Mouse (Mus musculus) adrenal gland, adult 2 months (tissue): ENCODE results near the gene Dpp4. TPM values are rescaled to one million over a fixed set of nuclear protein-coding genes. Genes with fewer than 3 reads are reported as not detected.

Source experiments
- DNase-seq: peaks from one replicate; pipeline ENCODE4 v3.0.0; 2021
- polyA plus RNA-seq: library from polyadenylated mRNA; depleted of rRNA; stranded (reverse); fragments of >200 nt; gene quantifications from 2 replicates; pipeline ENCODE4 v1.2.3, GENCODE M21; 2012; rRNA removed
- total RNA-seq, 2 experiments: library from RNA; stranded (reverse); gene quantifications; 2 replicates each; pipeline ENCODE4 v1.2.3; 2021

Dpp4 gene
- total and polyA plus RNA-seq, 3 experiments: 0.31 to 3.5 (median 3.1) TPM

GRCm38 (mm10) chr2:62306978-62307377 lies 105.1 kb downstream of the Dpp4 start:
- no peak for DNase-seq

- no peak for DNase-seq
Observed at GRCm38 (mm10) chr2:62301716-62302115, 110.3 kb downstream of the Dpp4 start.

GRCm38 (mm10) chr2:62293846-62294245 lies 118.2 kb downstream of the Dpp4 start:
- no peak for DNase-seq

DNA sequence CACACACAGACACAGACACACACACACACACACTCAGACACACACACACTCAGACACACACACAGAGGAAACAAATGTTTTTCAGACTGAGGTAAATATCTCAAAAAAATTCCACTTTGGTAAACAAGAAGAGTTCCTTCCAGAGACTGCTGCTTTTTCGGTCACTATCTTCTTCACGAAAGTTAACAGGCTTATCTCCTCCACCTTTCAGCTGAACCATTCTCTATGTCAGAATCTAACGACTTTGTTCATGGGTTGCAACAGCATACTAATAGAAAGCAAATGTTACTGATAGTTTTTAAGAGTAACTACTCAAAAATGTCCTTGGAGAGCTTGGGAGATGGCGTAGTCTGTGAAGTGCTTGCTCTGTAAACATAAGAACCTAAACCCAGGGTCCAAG lies 124.5 kb downstream of the Dpp4 start:
- DNase-seq: no peak

GRCm38 (mm10) chr2:62285847-62286246 lies 126.2 kb downstream of the Dpp4 start:
- no peak for DNase-seq

DNA sequence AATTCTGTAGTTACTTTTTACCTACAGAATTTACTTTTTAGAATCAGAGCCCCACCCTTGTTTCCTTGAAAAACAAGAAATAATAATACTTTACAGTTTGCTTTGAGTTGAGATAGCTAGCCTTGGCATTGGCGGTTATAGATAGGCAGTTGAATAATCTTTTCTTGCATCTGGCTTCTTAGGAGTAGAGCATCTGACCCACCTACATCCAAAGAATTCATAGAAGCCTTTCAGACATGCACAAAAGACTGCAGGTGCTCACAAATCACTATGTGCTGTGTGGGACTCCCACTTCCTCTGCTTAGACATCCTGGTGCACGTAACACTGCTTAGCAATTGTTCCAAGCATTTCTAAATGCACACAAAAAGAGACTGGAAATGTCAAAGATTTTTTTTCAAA lies 127.0 kb downstream of the Dpp4 start:
- no peak for DNase-seq

Other genes starting within 250 kb of the Dpp4 start
- gene Gcg, start 71.4 kb upstream of the Dpp4 start, total RNA-seq: not detected
- gene Gcg, start 71.4 kb upstream of the Dpp4 start, polyA plus RNA-seq: not detected in 2 replicates
- 1 to 10 TPM; 2.3 to 2.9 TPM for gene Fap, start 161.8 kb upstream of the Dpp4 start, total RNA-seq
- 0.18 and 0.64 TPM in 2 replicates for gene Fap, start 161.8 kb upstream of the Dpp4 start, polyA plus RNA-seq
- 10 to 100 TPM; 11.1 to 13.3 TPM for gene Ifih1, start 234.0 kb upstream of the Dpp4 start, total RNA-seq
- gene Ifih1, start 234.0 kb upstream of the Dpp4 start, polyA plus RNA-seq: 16.3 and 21.3 TPM in 2 replicates